Mouse (Mus musculus): ENCODE data around the gene Dpp6. TPM values are rescaled to one million over a fixed set of nuclear protein-coding genes. Genes with fewer than 3 reads are reported as not detected.

Gene Dpp6
- polyA plus RNA-seq (2014; fragmentation: Illumina TruSeq; extraction: RNeasy Lipid Tissue Mini Kit (QIAGEN cat#74804); ENCODE audit: low read depth, low replicate concordance) = 0.24 TPM

DNA sequence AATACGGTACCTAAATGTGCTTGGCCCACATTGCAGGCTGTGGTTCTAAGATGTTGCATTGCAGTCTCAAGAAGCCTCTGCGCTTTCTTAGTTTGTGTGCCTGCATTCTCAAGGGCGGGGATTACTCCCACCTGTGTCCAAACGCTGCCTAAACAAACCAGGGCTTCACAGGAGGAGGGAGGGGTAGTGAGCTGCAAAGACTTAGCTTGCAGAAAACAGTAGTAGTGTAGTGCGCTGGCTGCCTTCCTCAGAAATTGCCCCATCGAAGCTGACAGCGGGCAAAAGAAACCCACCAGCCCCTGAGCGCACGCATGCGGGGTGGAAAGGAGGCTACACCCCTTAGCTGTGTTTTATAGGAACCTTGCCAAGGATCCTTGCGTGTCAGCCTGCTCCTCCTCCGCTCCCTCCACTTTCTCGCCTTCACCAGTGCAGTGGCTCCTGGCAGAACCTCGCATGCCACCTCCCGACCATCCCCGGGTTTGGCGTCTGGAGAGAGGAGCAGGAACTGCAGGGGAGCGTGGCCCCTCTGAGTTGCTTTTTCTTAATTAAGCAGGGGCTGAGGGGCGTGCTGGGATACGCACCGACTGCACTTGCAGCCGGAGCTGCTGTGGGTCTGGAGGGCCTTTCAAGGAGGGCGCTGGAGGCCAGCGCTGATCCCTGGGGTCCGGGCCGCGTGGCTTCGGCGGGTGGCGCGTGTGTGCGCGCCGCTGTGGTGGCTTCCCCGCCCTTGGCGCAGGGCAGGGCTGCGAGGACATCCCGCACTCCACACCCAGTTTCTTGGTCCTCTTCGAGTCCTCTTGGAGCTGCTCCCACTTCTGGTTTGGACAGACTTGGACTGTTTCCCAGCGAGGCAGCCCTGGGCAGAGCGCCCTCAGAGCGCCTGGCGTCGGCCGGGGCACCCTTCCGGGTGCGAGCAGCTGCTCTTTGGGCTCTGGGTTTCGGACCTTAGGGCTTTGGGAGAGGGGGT lies at the start of gene Dpp6:
Gene Dpp6, plus strand, starts transcription at position 229 of the 967 bp plus-strand sequence.

GRCm38 (mm10) chr5:27501338-27501737 lies 684.3 kb downstream of the Dpp6 start, which contains the start of gene Speer4b:
TSS of gene Speer4b (minus strand) at chr5:27501438.

